Mouse (Mus musculus) fibroblast of lung, adult 2 months (primary cell): Measurements from ENCODE around the gene Usp5.
A peak's percentile ranks its signal among the peaks of the same experiment; 100 is the strongest.

ENCODE experiments used
- DNase-seq: peaks from one replicate; pipeline ENCODE4 v3.0.0-alpha.2; 2011; ENCODE audit warnings: low read depth

Usp5 gene

GRCm38 (mm10) chr6:124828868-124829798 is at the start of gene Usp5, which contains the start of gene Cdca3:
TSS of gene Usp5 (minus strand) at chr6:124829484.
TSS of gene Cdca3 (plus strand) at chr6:124829547.
- peak; percentile 100 for DNase-seq

- DNase-seq, result no peak
These were observed 45.1 kb upstream of the Usp5 start for GRCm38 (mm10) chr6:124874348-124874747.

DNA sequence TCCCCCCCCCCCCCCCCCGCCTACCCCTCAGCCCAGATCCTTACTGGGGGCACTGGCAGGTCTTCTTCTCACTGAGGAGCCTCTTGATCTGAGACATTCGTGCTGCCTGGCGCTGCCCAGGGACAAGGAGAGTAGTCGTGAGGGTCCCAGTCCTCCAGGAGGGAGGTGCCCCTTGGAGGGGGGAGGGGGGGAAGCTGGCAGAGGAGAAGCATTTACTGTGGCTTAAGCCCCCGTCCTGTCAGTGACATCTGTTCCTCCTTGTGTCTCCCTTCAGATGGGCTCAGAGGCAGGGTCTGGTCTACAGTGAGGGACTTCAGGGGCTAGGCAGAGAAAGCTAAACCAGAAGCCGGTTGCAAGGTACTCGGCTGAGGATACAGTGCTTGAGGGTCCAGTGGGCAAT is 37.3 kb upstream of the Usp5 start:
- DNase-seq, result no peak

- DNase-seq, result no peak
These were observed 36.6 kb upstream of the Usp5 start for GRCm38 (mm10) chr6:124865766-124866362.

- no peak for DNase-seq
These were observed 34.5 kb upstream of the Usp5 start, which contains the start of gene Gpr162 for GRCm38 (mm10) chr6:124863658-124864298. TSS of gene Gpr162 (minus strand) at chr6:124863983.

DNA sequence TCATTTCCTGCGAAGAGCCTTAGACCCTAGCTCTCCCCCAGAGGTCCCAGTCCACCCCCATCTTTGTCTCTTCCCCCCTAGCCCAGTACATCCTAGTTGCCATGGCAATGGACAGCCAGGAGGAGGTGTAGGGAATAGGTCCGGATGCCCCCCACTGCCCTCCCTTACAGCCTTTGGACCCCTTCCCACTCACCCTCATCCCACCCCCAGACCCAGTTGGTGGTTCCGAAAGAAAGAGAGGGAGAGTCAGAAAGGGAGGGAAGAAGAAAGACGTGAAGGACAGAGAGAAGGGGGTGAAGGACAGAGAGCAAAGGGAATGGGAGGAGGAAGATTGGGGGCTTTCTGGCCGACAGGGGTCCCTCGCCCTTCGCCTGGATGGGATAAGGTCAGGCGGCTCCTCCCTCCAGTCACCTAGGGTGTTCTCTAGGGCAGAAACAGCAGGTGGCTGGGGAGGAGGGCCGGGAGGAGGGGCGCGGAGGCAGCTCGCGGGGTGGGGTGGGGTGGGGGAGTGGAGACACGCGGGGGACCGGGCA is 33.9 kb upstream of the Usp5 start:
- DNase-seq, result no peak

GRCm38 (mm10) chr6:124862406-124863124 is 33.3 kb upstream of the Usp5 start:
- DNase-seq, result no peak

DNA sequence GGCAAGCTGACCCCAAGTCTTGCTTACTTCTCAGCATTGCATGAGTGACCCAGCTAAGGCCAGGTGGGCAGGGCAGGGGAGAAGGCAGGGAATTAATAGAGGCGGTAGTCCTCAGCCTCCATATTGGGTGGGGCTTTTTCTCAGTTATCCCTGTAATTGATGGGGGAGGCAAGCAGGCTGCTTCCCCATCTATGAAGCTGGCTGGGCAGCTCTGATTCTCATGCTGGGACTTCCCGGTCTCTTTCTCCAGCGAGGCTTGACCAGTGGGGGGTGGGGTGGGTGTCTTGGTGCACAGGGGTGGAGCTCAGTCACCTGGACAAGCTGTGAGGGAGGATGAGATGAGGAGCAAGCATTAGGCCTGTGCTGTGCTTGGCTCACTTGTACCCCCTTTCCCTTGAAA is 32.5 kb upstream of the Usp5 start:
- DNase-seq, result no peak

- no peak for DNase-seq
These were observed 32.0 kb upstream of the Usp5 start for GRCm38 (mm10) chr6:124861266-124861665.

DNA sequence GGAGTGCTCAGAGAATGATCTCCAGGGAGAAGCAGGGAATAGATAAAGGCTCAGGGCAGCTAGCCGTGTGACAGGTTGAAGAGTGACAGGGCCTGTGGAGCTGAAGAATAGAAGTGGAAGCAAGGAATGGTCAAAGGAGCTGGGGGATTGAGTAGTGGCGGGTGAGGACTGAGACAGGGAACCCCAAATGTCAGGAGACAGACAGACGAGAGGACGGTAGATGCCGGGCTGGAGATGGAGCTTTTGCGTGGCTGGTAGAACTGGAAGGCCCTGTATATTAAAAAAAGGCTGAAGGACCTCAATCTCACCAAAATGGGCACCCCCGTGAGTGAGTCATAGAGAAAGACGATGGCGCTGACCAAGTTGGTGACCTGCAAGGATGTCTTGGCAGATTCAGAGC is 31.2 kb upstream of the Usp5 start:
- DNase-seq, result no peak

- DNase-seq, result peak; percentile 53
These were observed 30.4 kb upstream of the Usp5 start for GRCm38 (mm10) chr6:124859725-124860124.

DNA sequence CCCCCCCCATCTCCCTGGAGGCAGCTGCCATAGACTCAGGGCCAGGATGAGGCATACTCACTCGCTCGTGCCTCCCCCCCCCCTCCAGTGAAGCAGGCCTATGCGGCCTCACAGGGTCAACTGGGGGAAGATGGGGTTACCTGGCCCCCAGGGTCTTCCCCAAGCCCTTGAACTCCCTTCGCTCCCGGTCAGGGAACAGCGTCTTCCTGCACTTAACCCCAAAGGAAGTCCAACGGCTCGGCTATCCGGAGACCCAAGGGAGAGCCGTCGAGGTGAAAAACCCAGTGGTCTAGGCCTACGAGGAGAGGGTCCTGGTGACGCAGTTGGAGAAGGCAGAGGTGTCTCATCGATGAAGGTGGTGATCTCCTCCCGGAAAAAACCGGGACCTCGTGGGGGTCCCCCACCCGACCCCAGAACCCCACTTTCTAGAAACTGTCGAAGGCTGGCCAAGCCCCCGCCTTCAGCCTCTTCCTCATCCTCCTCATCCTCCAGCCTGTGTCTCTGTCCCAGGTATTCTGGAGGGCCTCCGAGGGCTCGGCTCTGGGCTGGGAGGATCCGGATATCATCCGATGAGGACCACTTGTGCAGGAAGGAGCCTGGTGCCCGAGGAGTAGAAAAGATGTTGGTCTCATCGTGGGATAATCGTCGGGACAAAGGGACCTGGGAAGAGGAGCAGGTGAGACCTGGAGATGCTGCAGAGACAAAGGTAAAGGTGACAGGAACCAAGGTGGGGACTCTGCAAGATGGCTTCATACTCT is 29.5 kb upstream of the Usp5 start:
- no peak for DNase-seq

- DNase-seq, result no peak
These were observed 28.7 kb upstream of the Usp5 start for GRCm38 (mm10) chr6:124857840-124858530.

GRCm38 (mm10) chr6:124856916-124857839 is 27.9 kb upstream of the Usp5 start, which contains the start of gene P3h3:
TSS of gene P3h3 (minus strand) at chr6:124857752.
- peak; percentile 68 for DNase-seq

DNA sequence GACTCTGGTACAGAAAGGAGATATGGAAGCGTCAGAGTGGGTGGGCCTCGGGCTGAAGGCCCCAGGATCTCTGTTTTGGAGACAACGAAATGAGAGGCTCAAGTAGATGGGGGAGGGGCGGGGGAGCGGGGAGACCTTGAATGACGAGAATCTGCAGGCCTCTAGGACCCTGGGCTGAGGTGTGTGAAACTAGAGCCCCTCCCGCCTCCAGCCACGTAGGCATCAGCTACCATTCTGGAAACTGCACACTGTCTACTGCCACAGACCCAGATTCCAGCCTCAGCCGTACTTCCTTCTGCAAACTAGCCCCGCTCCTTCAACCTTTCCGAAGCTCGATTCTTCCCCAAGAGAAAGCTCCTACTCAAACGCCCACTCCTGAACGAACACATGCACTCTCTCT is 27.0 kb upstream of the Usp5 start:
- no peak for DNase-seq

GRCm38 (mm10) chr6:124854647-124855046 is 25.4 kb upstream of the Usp5 start:
- DNase-seq, result no peak

DNA sequence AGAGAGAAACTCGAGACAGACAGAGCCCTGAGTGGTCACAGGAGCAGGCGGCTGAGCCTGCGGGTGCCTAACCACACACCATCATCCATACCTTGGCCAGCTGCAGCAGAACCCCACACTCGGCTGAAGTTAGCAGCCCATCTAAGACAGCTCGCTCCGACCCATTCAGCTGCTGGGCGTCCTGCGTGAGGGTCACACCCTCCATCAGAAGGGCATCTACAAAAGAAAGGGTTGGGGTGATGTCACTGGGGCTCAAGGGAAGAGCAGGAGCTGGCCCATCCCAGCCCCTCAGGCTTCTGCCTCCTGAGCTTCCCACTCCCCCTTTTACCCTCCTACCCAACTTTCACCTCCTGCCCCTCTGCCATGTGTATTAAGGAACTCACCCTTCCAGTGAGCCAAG is 21.3 kb upstream of the Usp5 start:
- no peak for DNase-seq

- DNase-seq, result peak; percentile 70
These were observed 18.0 kb upstream of the Usp5 start for GRCm38 (mm10) chr6:124847305-124847704.
